Mouse (Mus musculus) neural tube, embryonic 13.5 days (tissue): ENCODE measurements around the gene Car11. TPM values are rescaled to one million over a fixed set of nuclear protein-coding genes. Genes with fewer than 3 reads are reported as not detected.

ENCODE experiments used
- ATAC-seq: fragments of 200-750 bp; cut with Nextera tagmentation; 2 replicates; pipeline ENCODE4 v1.8.0; 2017; ENCODE audit warnings: low read depth, mild to moderate bottlenecking, moderate TSS enrichment, moderate library complexity
- H3K27ac ChIP-seq: fragments of 300-500 bp; sonication (generic); replicated peaks from 2 replicates; pipeline ENCODE4 v1.5.1; 2015; ENCODE audit warnings: moderate library complexity, mild to moderate bottlenecking, inconsistent platforms
- H3K27me3 ChIP-seq: fragments of 300-500 bp; sonication (generic); 2 replicates; pipeline ENCODE4 v1.6.1; 2015; ENCODE audit warnings: mild to moderate bottlenecking, inconsistent platforms
- H3K36me3 ChIP-seq: fragments of 300-500 bp; sonication (generic); 2 replicates; pipeline ENCODE4 v1.6.1; 2015; ENCODE audit warnings: mild to moderate bottlenecking, inconsistent platforms
- H3K4me1 ChIP-seq: fragments of 300-500 bp; sonication (generic); replicated peaks from 2 replicates; pipeline ENCODE4 v1.6.1; 2015; ENCODE audit warnings: inconsistent platforms
- H3K4me2 ChIP-seq: fragments of 300-500 bp; sonication (generic); 2 replicates; pipeline ENCODE4 v1.6.1; 2015; ENCODE audit warnings: inconsistent platforms, mild to moderate bottlenecking, moderate library complexity
- H3K4me3 ChIP-seq: fragments of 300-500 bp; sonication (generic); 2 replicates; pipeline ENCODE4 v1.5.1; 2015; ENCODE audit warnings: mild to moderate bottlenecking, inconsistent platforms
- H3K9ac ChIP-seq: fragments of 300-500 bp; sonication (generic); 2 replicates; pipeline ENCODE4 v1.6.1; 2015; ENCODE audit warnings: moderate library complexity, mild to moderate bottlenecking, inconsistent platforms
- H3K9me3 ChIP-seq: fragments of 300-500 bp; sonication (generic); 2 replicates; pipeline ENCODE4 v1.6.1; 2016; ENCODE audit warnings: inconsistent platforms
- WGBS: fragments of 180-500 bp; shearing (Covaris S2); methylation state at CpG from one replicate; pipeline ENCODE4 v1.1.7; 2015; 5-methylcytosine and 5-hydroxymethylcytosine counted together
- polyA plus RNA-seq: library from polyadenylated mRNA; unstranded; fragments of >200 nt; fragmentation: Nextera tagmentation; extraction: Ambion mirVana; gene quantifications from 2 replicates; pipeline ENCODE4 v1.2.1, GENCODE M21; 2015

The Car11 gene
- polyA plus RNA-seq, 1 experiment from 2014 or later, result 46.0 TPM

- ATAC-seq, result no peak
- H3K4me1 ChIP-seq, result peaks cover 76% of the 10 kb centered on the region
- WGBS, result under 1% methylated on average over 39 of the region's 45 CpGs
These were observed 7.1 kb downstream of the Car11 start for GRCm38 (mm10) chr7:45706721-45707241.

DNA sequence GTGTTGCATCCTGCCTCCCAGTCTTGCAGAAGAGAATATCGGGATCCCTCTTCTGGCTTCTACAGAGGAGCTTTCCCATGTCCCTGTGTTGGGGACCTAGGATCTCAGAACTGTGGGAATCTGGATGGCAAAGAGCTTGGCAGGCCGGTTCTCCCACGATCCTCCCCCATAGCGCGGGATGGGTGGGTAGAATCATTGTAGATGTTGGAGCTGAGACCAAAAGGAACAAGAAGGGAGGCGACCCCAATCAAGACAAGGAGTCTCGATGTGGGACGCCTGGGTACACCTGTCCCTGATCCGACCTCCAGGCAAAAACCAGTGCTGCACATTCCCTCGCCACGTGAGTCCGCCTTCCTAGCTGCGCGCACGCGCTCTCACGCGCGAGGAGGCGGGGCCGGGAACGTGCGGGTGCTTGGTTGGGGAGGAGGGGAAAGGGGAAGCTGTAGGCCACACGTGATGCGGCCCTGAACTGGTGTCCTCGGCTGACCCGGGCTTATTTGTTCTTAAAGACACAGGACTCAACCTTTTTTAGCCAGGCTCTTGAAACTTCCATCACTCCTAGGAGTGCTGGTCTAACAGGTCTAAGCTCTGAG lies 7.8 kb downstream of the Car11 start:
- Histone ChIP-seq H3K4me3 (peak overlapping the region; percentile 60), H3K27me3 (no peaks in the 10 kb centered on the region), H3K9ac (peak overlapping the region; percentile 52), H3K27ac (peak overlapping the region; percentile 57), H3K9me3 (no peaks in the 10 kb centered on the region), H3K36me3 (peaks cover 31% of the 10 kb centered on the region), H3K4me1 (peaks cover 73% of the 10 kb centered on the region), H3K4me2 (peak overlapping the region; percentile 99)
- WGBS, result under 1% methylated on average over 27 of the region's 27 CpGs
- 0 out of 2 replicates have a peak, but pooled peaks have one; percentile 1 for ATAC-seq

More at GRCm38 (mm10) chr7:45706721-45707241, 7.1 kb downstream of the Car11 start:
- H3K36me3 ChIP-seq, result peaks cover 24% of the 10 kb centered on the region
- peak overlapping the region; percentile 60 for H3K4me3 ChIP-seq
- peak overlapping the region; percentile 82 for H3K9ac ChIP-seq
- no peaks in the 10 kb centered on the region for H3K9me3 ChIP-seq
- H3K27ac ChIP-seq, result peak overlapping the region; percentile 61
- no peaks in the 10 kb centered on the region for H3K27me3 ChIP-seq
- H3K4me2 ChIP-seq, result peak overlapping the region; percentile 99

DNA sequence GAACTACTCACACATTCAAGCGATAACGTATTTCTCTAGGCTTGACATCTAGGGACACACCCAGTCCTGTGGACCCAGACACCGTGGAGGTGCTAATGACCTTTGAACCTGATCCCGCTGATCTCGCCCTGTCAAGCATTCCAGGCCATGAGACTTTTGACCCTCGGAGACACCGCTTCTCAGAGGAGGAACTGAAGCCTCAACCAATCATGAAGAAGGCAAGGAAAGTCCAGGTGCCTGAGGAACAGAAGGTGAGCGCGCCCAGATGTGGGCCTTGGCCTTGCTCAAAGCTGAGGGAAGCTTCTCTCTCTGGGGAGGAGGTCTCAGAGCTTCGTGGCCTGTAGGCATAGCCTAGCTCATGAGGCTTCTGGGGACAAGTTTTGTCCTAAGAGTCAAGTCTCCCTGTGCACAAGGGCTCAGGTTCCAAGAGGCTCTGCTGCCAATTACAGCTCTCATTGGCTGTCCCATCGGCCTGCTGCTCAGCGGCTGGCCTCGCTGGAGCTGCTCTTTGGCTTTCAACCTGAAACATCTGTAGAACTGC lies 8.6 kb downstream of the Car11 start:
- Histone ChIP-seq H3K27me3 (no peaks in the 10 kb centered on the region), H3K4me3 (0 out of 2 replicates have a peak overlapping the region, but pooled peaks have one; percentile 60), H3K4me1 (peaks cover 65% of the 10 kb centered on the region), H3K27ac (peak overlapping the region; percentile 54; the same call in 1 of the 2 replicates), H3K9me3 (no peaks in the 10 kb centered on the region), H3K36me3 (peaks cover 39% of the 10 kb centered on the region), H3K4me2 (peak overlapping the region; percentile 99), H3K9ac (0 out of 2 replicates have a peak overlapping the region, but pooled peaks have one; percentile 28)
- 58% methylated on average over 13 of the region's 13 CpGs for WGBS
- ATAC-seq, result no peak

DNA sequence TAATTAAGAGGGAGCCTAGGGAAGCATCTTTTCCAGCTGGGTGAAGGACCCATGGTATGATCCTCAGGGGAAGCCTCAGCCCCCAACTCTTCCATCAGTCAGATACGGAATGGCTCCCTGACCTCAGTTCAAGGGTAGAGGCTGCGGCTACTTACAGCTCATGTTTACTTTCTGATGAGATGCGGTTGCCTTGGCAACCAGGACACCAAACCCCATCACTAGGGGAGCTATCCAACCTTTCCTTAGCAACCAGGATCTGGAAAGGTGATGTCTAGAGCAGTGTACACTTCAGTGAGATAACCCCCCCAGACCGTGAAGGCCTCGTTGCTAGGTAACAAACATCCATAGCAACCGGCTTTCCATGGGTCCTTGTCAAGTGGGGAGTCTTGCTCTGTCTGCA lies 9.4 kb downstream of the Car11 start:
- H3K9ac ChIP-seq, result peak overlapping the region; percentile 4; the same call in 1 of the 2 replicates
- WGBS, result 31% methylated on average over 6 of the region's 6 CpGs

DNA sequence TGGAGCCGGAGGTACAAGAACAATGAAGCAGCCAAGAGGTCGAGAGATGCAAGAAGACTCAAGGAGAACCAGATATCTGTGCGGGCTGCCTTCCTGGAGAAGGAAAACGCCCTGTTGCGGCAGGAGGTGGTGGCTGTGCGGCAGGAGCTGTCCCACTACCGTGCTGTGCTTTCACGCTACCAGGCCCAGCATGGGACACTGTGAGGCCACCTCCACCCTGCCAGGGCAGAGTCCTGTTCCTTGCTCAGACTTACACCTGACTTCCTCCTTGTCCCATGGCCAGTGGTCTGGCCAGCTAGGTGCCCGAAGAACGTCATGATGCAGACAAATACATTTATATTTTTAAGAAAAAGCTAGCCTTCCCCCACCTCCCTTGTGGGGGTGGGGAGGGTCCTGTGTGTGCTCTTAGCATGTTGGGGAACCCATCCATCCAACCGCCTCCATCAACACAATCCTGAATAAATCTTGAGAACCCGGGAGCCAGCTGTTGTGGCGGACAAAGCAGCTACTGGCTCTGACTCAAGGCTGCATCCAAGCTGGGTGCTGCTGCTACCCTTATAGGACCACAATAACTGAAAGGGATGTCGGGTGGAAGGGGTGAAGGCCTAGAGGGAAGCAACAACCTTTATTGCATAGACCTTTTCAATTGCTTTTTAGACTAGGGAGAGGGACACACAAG lies 10.2 kb downstream of the Car11 start:
- peak overlapping the region; percentile 54; the same call in 1 of the 2 replicates for H3K27ac ChIP-seq
- H3K9me3 ChIP-seq, result no peaks in the 10 kb centered on the region
- peak overlapping the region; percentile 4; the same call in 1 of the 2 replicates for H3K9ac ChIP-seq
- H3K4me3 ChIP-seq, result no peak overlapping the region
- WGBS, result 68% methylated on average over 14 of the region's 14 CpGs
- peaks cover 65% of the 10 kb centered on the region for H3K4me1 ChIP-seq
- H3K27me3 ChIP-seq, result no peaks in the 10 kb centered on the region
- H3K4me2 ChIP-seq, result peak overlapping the region; percentile 99; the same call in 1 of the 2 replicates
- ATAC-seq, result no peak
- H3K36me3 ChIP-seq, result peaks cover 44% of the 10 kb centered on the region

More for the DNA sequence above, 9.4 kb downstream of the Car11 start:
- H3K9me3 ChIP-seq, result no peaks in the 10 kb centered on the region
- peak overlapping the region; percentile 54 for H3K27ac ChIP-seq
- peaks cover 61% of the 10 kb centered on the region for H3K4me1 ChIP-seq
- H3K4me3 ChIP-seq, result no peak overlapping the region
- H3K4me2 ChIP-seq, result peak overlapping the region; percentile 99; the same call in 1 of the 2 replicates
- no peak for ATAC-seq
- H3K36me3 ChIP-seq, result peaks cover 44% of the 10 kb centered on the region
- no peaks in the 10 kb centered on the region for H3K27me3 ChIP-seq

- no peak overlapping the region for H3K4me3 ChIP-seq
- peaks cover 63% of the 10 kb centered on the region for H3K4me1 ChIP-seq
- WGBS, result 94% methylated on average over 20 of the region's 20 CpGs
- H3K4me2 ChIP-seq, result no peak overlapping the region
- no peak overlapping the region for H3K27ac ChIP-seq
- no peaks in the 10 kb centered on the region for H3K27me3 ChIP-seq
- no peak for ATAC-seq
- no peak overlapping the region for H3K9ac ChIP-seq
- no peaks in the 10 kb centered on the region for H3K9me3 ChIP-seq
- peaks cover 44% of the 10 kb centered on the region for H3K36me3 ChIP-seq
These were observed 11.0 kb downstream of the Car11 start for GRCm38 (mm10) chr7:45710477-45711191.

GRCm38 (mm10) chr7:45711316-45712021 lies 11.8 kb downstream of the Car11 start:
- Histone ChIP-seq H3K27me3 (no peaks in the 10 kb centered on the region), H3K27ac (no peak overlapping the region), H3K4me3 (no peak overlapping the region), H3K4me2 (no peak overlapping the region), H3K9ac (no peak overlapping the region), H3K4me1 (peaks cover 63% of the 10 kb centered on the region), H3K36me3 (peaks cover 44% of the 10 kb centered on the region), H3K9me3 (no peaks in the 10 kb centered on the region)
- no peak for ATAC-seq
- WGBS, result 92% methylated on average over 24 of the region's 24 CpGs

DNA sequence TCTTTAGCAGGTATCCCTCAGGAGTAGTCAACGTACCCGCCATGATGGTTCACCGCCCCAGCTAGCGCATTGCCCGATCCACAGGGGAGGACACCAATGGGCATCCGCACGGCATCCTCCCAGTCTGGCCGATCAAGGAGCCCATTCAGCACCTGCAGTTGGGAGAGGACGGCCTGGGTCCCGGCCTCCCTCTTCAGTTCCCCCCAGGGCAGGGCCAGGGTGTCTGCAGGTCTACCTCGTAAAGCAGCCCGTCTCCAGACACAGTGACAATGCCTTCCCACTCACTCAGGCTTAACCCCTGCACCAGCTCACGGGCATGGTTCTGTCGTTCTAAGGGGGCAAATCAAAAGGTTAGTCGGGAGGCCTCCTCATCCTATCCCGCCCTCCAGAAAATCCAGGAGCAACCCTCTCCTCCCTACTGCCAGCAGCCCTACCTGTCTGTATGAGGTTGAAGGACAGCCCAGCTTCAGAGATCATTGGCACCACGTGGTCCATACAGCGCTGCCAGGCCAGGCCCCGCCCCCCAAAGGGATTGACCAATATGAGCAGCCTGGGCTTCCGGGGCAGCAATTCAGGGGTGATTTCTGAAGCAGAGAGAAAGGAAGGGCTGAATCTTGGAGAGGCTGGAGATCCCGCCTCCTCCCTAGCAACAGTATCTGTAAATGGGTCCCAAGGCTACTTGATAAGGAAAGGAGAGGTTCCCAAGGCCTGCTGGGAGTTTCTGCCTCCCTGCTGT lies 12.5 kb downstream of the Car11 start:
- 88% methylated on average over 21 of the region's 21 CpGs for WGBS
- no peaks in the 10 kb centered on the region for H3K27me3 ChIP-seq
- H3K4me1 ChIP-seq, result peaks cover 63% of the 10 kb centered on the region
- H3K4me2 ChIP-seq, result no peak overlapping the region
- ATAC-seq, result no peak
- H3K4me3 ChIP-seq, result no peak overlapping the region
- no peak overlapping the region for H3K9ac ChIP-seq
- H3K36me3 ChIP-seq, result peaks cover 44% of the 10 kb centered on the region
- H3K27ac ChIP-seq, result no peak overlapping the region
- no peaks in the 10 kb centered on the region for H3K9me3 ChIP-seq

DNA sequence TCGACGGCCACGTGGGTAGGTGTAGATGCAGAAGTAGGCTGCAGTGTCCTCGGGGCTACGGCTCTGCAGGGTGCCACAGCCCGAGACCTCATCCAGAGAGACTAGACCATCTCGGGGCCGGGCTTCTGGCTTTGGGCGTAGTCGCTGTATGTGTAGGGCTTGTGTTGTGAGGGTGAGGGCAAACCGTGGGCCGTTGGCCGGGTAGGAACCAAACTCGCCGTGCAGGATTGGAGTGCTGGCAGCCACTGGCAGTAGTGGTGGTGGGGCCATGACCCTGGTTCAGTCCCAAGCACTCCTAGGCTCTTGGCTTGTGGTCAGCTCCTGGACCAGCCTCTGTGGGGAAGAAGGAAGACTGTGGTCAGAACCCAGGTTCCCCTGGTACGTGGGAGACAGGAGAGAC lies 13.8 kb downstream of the Car11 start:
- H3K4me2 ChIP-seq, result no peak overlapping the region
- WGBS, result 92% methylated on average over 16 of the region's 16 CpGs
- H3K27ac ChIP-seq, result no peak overlapping the region
- no peaks in the 10 kb centered on the region for H3K27me3 ChIP-seq
- H3K4me3 ChIP-seq, result no peak overlapping the region
- no peak for ATAC-seq
- H3K9ac ChIP-seq, result no peak overlapping the region
- peaks cover 52% of the 10 kb centered on the region for H3K4me1 ChIP-seq
- H3K9me3 ChIP-seq, result no peaks in the 10 kb centered on the region
- peaks cover 44% of the 10 kb centered on the region for H3K36me3 ChIP-seq

DNA sequence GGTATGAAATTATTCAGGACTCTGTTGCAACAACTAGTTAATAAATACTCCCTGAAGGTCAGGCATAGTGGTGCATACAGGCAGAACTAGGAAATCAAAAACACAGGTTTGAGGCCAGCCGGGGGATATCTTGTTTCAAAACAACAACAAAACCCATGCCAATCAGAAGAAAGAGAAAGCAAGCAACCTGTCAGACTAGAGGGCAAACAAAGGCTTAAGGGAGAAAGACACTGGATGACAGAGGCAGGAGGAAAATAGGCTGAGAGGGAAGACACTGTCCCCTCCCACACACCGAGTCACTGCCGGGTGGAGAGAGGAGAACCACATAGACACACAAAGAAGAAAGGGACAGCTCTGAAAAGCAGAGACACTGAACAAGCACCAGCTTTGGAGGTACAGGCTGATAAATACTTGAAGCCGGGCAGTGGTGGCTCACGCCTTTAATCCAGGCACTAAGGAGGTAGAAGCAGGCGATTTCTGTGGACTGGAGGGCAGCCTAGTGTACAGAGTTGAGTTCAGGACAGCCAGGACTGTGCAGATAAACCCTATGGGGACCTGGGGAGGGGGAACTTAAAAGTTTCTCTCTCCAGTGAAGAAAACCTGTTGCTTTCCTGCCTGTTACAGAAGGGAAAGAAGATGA lies 14.4 kb downstream of the Car11 start:
- Histone ChIP-seq H3K4me2 (peak overlapping the region; percentile 82), H3K27ac (no peak overlapping the region), H3K36me3 (peaks cover 44% of the 10 kb centered on the region), H3K27me3 (no peaks in the 10 kb centered on the region), H3K4me1 (peaks cover 52% of the 10 kb centered on the region), H3K9me3 (no peaks in the 10 kb centered on the region), H3K4me3 (peak overlapping the region; percentile 65), H3K9ac (peak overlapping the region; percentile 76)
- ATAC-seq, result no peak
- 85% methylated on average over 6 of the region's 6 CpGs for WGBS
